Mouse (Mus musculus) cerebellum, adult 2 months (tissue): Measurements from ENCODE around the gene Nsd2.
A peak's percentile ranks its signal among the peaks of the same experiment; 100 is the strongest.

Source experiments
- CTCF ChIP-seq: fragments of 200-500 bp; IDR thresholded peaks from 2 replicates; pipeline ENCODE4 v1.5.1; 2011; ENCODE audit warnings: low read depth, mild to moderate bottlenecking, control low read depth, low read length, moderate library complexity, borderline replicate concordance; ENCODE audit not compliant: insufficient read depth
- POLR2A ChIP-seq: fragments of 200-500 bp; IDR thresholded peaks from 2 replicates; pipeline ENCODE4 v1.6.1; 2011; ENCODE audit warnings: low read length, control low read depth, borderline replicate concordance; ENCODE audit not compliant: insufficient read depth

- TF ChIP-seq POLR2A (peak; percentile 70), CTCF (no peak)
Measured at GRCm38 (mm10) chr5:33936120-33936707, 115.7 kb downstream of the Nsd2 start, which contains the start of gene Nelfa.
